Mouse (Mus musculus) heart, adult 9 months (tissue): Measurements from ENCODE around the gene Zbtb43.

Experiments
- DNase-seq, 2 experiments: peaks; one replicate each; pipeline ENCODE4 v3.0.0; 2022; ENCODE audit warnings: low spot score in 2 of 2

Gene Zbtb43

DNA sequence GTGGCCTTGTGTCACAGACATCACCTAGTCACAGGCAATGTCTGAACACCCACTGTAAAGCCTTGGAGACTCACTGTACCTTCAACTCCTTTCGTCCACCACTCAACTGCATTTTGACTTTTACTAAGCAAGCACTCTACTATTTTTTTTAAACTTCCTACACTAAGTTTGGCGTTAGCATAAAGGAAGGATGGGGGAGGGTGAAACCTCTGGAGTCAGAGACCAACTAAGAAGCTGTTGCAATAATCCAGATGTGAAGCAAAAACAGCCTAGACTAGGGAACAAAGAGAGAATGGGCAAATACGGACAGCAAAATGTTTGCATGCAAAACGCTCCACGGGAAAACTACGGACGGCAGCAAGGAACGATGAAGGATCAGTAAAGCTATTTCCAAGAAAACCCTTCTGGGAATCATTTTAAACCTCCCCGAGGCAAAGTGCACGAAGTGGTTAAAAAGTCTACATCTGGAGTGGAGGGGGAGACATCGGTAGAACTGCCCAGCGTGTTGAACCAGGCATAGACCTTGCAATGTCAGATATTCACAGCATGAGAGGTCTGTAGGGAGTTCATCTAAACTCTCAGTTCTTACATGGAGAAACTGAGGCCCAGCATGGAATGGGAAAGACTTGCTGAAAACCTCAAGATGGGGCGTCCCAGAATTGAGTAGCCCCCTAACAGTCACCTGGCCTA is 38.1 kb downstream of the Zbtb43 start:
- DNase-seq = no peak

DNA sequence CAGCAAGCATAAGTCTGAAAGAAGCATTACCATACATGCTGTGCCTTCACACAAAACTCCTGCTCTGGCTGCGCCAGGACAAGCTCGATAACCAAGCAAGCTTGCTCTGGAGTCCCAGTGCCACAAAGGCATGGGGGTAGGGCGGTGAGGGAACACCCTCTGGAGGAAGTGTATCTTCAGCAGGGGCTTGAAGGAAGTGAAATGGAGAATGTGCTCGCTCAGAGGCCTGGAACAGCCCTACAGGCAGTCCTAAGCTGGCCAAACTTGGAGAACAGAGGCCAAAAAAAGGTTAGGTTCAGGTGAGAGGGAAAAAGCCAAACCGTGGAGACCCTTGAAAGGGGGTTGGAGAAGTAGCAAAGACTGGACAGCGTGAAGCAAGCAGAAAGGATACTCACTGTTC is 39.0 kb downstream of the Zbtb43 start:
- peak in 1 of 2 experiments; percentile 43 for DNase-seq

DNA sequence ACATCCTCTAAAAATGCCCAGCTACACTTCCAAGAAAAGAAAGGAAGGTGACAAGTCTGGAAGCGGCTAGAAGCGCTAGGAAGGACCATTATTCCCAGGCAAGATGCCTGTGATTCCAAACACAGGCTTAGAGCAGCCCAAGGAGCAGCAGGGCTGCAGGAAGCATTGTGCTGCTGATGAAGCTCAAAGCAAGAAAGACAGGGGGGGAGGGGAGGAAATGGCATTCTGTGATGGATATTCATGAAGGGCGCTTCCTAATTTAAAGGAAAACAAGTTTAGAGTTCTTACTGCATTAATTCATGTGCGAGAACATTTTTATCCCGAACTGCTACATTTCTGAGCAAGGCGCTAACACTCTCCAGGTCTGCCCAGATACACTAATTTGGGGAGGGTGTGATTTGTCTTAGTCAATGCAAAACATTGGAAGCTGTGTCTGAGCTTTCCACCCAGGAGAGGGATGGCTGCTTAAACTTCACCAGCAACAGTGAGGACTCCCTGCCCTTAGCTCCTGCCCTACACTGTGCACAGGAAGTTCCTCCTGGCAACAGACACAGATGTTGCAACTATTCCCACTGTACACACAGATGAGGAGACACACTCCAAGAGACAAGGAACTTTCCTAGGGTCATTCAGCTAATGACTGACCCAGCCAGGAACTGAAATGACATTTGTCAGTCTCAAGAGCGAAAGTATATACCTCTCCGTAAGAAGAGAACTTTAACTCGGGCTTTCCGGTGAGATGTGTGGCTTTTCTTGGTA is 41.5 kb downstream of the Zbtb43 start:
- DNase-seq = no peak

DNA sequence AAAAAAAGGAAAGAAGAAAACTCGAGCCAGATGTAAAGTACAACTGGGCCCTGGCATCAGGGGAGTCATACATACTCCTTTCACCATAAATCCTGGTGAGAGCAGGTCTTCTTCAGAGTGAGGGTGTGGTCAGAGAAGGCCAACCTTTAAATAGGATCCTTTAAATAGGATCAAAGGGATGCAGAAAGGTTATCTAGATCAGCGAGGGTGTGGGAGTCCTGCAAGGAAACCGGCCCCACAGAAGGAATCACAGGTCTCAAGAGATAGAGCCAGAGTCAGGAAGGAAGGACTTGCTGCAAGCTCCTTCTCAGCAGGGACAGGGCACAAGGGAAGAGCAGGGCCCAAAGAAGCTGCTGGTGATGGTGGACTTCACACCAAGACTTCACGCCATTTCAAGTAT is 50.9 kb downstream of the Zbtb43 start:
- no peak for DNase-seq

DNA sequence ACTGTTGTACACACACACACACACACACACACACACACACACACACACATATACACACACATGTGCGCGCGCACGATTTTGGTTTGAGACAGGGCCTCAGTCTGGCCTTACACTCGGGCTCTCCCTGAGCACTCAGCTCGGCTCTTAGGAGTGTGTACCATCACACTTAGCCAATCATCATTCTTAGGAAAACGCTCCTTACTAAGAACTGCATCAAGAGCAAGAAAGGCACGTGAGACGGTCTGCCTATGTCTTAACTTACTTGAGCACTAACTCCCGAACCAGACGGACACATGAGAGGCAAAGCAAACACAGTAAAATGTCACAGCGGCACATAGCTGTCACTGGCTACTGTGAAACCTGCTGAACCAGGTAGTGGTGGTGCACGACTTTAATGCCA is 54.3 kb downstream of the Zbtb43 start:
- no peak for DNase-seq

DNA sequence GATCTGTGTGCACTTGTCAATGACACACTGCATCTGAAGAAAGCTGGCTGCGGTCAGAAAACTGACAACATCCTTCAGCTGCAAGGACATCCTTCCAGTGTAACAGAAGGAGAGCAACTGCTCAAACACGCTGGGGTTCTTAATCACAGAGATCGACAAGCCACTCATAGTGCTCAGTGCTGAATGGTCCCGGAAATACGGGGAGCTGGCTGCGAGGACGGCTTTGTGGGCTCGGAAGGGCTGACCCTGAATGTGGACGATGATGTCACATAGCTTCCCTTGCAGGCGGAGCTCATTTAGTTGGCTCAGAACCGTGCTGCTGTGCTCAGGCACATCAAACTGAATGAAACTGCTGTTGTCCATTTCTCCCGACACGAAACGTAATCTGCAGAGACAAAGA is 56.2 kb downstream of the Zbtb43 start:
- no peak for DNase-seq

DNA sequence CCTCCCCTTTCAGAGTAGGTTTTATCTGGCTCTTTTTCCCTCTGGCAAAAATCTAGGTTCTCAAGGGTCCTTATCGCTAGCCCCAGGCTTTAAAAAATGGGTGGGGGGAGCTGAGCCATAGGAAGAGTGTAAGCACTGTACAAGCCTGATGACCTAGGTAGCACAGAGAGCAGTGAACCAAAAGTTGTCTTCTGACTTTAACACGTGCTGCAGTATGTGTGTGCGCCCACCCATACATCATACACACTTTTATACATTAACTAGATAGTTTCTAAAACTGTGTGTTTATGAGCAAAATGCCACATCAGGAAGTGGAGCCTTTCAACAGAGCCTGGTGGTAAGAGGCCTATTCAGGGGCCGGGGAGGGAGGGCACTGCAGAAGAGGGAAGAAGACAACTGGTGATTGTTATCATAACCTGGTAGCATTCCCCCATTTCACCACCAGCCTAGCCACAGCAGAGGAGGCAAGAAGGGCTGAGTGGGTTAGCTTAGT is 64.8 kb downstream of the Zbtb43 start:
- no peak for DNase-seq

DNA sequence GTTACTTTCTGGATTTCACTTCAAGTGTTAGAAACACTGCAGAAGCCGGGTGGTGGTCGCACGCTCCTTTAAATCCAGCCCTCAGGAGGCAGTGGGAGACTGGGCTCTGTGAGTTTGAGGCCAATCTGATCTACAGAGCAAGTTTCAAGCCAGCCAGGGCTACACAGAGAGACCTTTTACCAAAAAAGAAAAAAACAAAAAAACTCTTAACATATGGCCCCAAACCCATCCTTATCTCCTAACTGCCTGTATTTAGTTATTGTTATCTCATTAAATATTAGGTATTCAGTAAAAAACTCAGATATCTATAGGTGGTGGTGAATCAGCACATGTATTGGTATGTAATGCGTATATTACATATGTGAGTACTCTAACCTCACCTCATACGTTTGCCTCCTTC is 65.7 kb downstream of the Zbtb43 start:
- no peak for DNase-seq

DNA sequence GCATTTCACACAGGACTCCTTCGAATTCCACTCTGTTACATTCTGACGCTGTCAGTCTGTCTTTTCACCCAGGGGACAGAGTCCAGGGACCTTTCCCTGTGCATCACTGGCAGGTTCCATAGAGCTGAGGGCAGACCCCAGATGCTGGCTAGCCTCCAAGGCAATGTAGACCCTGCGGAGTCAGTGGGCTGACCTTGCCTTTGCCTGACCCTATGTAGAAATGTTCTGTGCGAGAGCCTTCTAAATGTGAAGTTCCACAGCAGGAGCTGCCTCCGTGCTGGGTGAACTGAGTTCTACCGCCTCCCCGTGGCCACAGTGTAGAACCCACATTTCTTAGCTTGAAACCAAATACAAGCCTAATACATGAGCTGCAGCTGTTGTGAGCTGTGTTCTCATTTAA is 66.1 kb downstream of the Zbtb43 start:
- DNase-seq = peak in 1 of 2 experiments; percentile 36

DNA sequence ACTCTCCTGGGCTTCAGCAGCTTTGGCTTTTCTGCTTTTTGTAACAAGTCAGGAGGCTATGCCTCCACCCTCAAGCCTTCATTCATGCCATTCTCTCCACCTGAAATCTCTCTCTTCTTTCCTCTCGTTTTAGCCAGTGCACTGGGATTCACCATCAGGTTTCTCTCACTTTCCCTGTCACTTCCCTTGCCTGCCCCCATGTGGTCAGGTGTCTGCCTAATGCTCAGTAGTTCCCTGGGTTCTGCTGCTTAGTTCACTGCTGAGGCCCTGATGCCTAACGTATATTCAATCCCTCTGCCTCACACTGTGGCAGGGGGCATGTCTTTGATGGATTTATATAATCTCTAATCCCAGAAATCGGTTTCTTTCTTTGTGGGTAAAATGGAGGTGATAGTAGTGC is 67.1 kb downstream of the Zbtb43 start:
- DNase-seq = no peak

DNA sequence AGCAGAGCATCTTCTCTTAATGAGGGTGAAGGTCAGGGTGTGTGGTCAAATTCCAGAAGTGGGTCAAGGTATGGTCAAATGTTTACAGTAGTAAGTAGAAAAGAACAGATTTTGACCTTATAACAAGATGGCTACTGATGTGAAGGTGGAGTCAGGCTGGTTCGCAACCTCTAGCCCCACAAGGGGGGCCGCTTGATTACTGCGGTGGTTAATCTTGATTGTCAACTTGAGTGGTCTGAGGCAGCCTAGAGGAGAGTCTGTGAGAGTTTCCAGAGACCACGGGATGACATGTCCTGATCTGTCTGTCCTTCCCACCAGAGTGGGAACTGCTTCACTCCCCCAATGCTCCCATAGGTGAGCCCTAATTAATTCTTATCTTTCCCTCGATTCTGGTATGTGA is 67.8 kb downstream of the Zbtb43 start:
- no peak for DNase-seq
